Mouse (Mus musculus) natural killer cell, adult 2 months (primary cell): ENCODE data around the gene Dusp11.
"Not testable (repeated sequence)": the region's sequence is repeated elsewhere in the genome, so short reads cannot be mapped to it uniquely, and the experiment has no call there.

Experiments used
- DNase-seq, 2 experiments: peaks; one replicate each; pipeline ENCODE4 v3.0.0; 2022; ENCODE audit warnings: low spot score in 2 of 2

Dusp11 gene

DNA sequence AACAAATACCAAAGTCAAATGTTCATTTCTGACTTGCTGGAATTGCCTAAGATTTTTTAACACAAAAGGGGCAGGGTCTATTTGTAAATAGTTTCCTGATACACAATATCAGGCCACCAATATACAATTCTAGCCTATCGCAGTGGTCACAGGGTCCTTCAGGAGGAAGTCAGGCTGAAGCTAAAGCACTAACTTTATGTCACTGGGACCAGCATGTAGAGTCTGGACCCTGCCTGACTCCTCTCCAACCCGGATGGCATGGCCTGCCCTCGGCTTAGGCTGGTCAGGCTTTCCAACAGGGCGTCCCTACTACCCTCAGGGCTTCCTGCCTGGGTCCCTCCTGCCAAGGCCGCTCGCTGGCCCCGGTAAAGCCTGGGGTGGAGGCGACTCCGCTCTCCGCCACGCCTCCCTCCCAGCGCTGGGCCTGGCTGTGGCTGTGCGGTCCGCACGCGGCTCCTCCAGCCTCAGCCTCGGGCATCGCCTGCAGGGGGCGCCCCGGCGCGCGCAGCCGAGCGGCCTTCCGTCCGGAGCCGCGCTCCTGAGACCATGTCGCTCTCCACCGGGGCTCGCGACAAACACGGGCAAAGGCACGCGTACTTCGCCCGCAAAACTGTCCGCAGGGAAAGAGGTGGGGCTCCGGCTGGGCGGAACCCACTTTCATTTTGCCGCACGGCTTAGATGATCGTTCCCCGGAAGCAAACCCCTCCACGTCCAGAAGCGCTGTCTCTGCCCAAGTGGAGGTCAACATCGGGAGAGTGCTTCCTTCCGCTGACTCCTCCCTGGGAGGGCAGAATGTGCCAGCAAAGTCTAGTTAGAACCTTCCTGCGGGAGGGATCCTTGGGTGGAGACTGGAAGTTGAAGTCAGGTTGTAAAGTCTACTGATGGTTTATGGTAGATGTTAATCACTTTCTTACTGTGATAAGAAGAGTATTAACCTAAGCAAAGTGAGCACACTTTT, 24.7 kb downstream of the Dusp11 start:
- DNase-seq: peak; percentile 77 to 83

GRCm38 (mm10) chr6:85935646-85936045, 25.8 kb downstream of the Dusp11 start:
- DNase-seq: no peak

DNA sequence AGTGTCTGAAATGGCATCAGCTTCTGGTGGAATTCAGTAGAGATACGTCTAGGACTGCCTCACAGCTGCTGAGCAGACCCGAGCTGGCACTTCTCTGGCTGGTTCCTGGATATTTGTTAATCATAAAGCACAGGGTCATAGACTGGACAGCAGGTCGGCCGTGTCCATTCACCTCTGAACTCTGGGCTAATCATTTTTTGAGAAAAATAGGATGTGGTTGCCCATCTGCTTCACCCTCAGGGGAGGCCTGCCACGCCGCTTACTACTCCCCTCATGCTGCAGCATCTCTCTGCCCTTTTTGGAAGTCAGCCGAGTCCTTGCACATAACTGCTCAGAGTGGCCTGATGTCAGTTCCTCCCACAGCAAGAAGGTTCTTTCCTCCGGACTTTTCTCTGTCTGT, 27.4 kb downstream of the Dusp11 start:
- DNase-seq: no peak

DNA sequence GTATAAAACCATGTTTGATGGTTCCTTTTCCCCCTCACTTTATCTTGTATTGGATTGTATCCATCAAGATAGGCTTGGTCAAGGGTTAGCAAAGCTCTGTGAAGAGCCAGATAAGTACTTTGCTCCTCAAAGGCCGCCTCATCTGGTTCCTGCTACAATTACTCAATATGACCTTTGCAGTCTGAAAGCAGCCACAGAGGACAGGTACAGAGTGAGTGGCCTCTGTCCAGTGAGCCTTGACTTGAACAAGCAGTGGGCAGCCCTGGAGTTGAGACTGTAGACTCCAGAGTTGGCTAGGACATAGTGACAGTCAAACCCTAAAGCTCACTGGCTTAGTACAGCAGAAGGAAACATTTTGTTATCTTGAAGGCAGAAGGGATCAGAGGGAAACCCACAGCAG, 32.2 kb downstream of the Dusp11 start:
- DNase-seq: no peak

- DNase-seq: no peak
Measured at GRCm38 (mm10) chr6:85927476-85928464, 33.7 kb downstream of the Dusp11 start.

DNA sequence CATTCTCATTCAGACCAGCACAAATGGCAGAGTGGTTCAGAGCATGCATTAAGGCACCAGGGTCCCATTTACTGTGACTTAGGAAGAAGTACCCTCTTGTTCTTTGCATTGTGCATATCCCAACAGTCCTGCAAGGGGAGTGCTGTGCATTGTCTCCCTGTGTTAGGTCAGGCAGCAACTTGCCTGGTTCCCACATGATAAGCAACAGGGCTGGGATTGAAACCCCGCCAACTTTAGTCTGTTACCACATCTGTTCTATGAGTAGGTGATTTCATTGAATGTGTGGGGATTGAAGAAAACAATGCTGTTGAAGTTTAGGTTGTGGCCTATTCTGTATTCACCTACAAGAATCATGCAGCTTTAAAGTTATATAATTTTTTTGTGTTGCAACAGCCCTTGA, 34.8 kb downstream of the Dusp11 start:
- no peak for DNase-seq

- DNase-seq: no peak
Measured at GRCm38 (mm10) chr6:85923643-85924042, 37.8 kb downstream of the Dusp11 start.

- DNase-seq: no peak
Measured at GRCm38 (mm10) chr6:85919401-85919800, 42.1 kb downstream of the Dusp11 start.

DNA sequence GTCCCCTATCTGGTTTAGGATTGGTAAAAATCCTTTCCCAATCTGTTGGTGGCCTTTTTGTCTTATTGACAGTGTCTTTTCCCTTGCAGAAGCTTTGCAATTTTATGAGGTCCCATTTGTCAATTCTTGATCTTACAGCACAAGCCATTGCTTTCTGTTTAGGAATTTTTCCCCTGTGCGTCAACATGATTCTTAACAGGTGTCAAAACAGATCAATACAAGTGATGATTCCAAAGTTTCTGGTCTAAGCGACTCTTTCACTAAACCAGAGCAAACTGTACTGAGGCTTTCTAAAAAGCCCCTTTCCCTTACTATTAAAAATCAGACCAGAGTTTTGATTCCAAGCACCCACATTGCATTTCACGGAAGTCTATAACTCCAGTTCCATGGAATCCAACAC, 43.1 kb downstream of the Dusp11 start:
- not testable (repeated sequence) for DNase-seq

- no peak for DNase-seq
Measured at GRCm38 (mm10) chr6:85916596-85916995, 44.9 kb downstream of the Dusp11 start.

DNA sequence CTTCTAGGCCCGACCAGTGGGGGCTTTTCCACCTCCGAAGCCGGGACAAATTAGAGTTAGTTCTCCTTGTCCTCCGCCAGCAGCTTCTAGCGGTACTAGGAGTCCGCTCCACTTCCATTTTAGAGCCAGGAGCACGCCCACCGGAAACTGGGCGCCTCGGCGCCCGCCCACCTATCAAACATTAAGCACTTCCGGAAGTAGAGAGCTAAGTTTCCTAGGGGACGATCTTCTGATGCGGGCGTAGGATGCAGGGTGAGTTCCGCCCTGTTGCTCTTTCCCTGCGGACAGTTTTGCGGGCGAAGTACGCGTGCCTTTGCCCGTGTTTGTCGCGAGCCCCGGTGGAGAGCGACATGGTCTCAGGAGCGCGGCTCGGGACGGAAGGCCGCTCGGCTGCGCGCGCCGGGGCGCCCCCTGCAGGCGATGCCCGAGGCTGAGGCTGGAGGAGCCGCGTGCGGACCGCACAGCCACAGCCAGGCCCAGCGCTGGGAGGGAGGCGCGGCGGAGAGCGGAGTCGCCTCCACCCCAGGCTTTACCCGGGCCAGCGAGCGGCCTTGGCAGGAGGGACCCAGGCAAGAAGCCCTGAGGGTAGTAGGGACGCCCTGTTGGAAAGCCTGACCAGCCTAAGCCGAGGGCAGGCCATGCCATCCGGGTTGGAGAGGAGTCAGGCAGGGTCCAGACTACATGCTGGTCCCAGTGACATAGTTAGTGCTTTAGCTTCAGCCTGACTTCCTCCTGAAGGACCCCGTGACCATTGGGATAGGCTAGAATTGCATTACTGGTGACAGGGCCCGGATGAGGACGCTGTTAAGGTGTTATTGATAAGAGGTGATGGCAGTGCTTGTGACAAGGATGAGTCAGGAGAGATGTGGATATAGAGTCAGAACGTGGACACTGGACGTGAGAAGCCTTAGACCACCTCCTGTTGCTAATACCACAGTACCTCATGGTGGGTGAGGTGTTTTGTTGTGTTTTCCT, 45.6 kb downstream of the Dusp11 start, which contains the start of gene Nat8f1:
TSS of gene Nat8f1 (minus strand) at position 149 of the 975 bp plus-strand sequence.
- DNase-seq: peak; percentile 85 to 88

DNA sequence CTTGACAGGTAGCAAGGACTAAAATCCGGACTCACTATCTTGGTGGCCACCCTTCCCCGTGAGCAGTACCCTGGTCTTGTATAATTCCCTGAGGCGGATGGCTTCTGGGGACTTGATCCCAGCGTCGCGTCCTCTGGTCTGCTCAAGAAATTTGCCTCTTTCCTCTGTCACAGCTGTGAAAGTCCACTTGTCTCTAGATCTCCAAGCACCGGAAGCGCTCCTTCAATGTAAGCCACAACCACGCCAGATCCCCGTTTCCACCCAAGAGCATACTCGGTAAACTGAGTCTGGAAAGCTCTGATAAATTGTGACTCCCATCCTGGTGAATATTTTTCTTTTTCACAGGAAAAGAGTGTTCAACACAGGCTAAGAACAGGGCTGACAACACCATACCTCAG, 46.3 kb downstream of the Dusp11 start:
- DNase-seq: no peak

- no peak for DNase-seq
Measured at GRCm38 (mm10) chr6:85911587-85911986, 49.9 kb downstream of the Dusp11 start, which contains the start of gene Tprkb. Gene Tprkb (plus strand): TSS chr6:85911865.

GRCm38 (mm10) chr6:85909704-85910103, 51.8 kb downstream of the Dusp11 start:
- no peak for DNase-seq

GRCm38 (mm10) chr6:85908341-85908740, 53.1 kb downstream of the Dusp11 start:
- DNase-seq: no peak

GRCm38 (mm10) chr6:85906911-85907351, 54.5 kb downstream of the Dusp11 start:
- not testable (repeated sequence) for DNase-seq

DNA sequence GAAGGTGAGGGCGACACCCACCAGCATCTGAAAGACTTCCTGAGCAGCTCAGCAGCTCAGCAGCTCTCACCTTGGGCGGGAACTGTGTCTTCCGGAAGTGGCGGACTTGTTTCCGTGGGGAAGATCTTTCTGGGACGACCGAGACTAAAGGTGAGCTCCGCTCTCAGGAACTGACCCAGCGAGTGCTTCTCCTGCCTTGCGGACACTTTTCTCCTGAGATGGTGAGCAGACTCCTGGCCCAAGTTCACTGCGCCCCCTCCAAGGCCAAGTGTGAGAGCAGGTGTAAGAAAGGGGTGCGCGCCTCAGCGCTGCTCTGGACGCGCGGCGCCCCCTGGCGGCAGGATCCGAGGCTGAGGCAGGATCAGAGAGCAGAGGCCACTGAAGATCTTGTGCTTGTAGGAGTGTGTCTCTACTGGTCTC, 56.8 kb downstream of the Dusp11 start, which contains the start of gene Nat8f4:
TSS of gene Nat8f4 (minus strand) at position 243 of the 420 bp plus-strand sequence.
- peak; percentile 70 to 80 for DNase-seq

- DNase-seq: no peak
Measured at GRCm38 (mm10) chr6:85902303-85902702, 59.2 kb downstream of the Dusp11 start.

GRCm38 (mm10) chr6:85898596-85899475, 62.6 kb downstream of the Dusp11 start:
- not testable (repeated sequence) for DNase-seq
